Mouse (Mus musculus) right cerebral cortex, postnatal 25 days (tissue): Measurements from ENCODE around the gene Endov.

Experiments used
- DNase-seq: peaks from one replicate; pipeline ENCODE4 v3.0.0; 2022

Gene Endov

DNA sequence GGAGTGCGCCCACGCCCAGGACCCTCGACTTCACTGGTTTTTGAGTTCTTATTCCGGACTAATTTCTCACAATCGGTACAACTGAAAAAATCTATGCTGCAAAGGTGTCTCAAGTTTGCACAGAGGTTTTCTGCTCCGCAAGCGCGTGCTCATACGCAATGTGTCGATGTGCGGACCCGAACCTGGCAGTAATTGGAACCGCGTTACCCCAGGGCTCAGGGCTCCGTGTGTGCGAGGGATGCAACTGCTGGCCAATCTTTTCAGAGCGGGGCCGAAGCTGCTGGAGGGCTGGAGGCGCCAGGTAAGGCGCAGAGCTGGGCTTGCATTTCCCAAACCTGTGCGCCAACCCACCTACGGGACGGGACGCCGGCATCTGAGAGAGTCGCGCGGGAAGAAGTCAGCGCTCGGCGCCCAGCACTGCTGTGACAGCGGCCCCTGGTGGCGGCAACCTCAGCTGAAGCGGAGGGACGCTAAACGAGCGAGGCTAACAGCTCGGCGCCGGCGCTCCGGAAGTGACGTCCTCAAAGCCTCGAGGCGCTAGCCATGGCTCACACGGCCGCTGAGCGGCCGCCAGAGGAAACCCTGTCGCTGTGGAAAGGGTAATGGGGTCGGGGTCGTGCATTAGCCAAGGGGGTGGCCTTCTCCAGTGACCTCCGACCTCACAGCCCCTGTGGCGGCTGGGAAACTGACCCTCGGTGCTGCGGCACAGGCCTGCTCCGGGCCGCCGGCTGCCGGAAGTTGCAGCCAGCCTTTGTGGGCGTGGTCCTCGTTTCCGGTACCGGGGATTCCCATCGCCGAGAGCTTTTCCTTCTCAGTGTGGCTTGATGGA lies at the start of gene Endov:
Endov (plus strand) TSS at position 487 of the 829 bp plus-strand sequence.
- peak; percentile 99 for DNase-seq

DNA sequence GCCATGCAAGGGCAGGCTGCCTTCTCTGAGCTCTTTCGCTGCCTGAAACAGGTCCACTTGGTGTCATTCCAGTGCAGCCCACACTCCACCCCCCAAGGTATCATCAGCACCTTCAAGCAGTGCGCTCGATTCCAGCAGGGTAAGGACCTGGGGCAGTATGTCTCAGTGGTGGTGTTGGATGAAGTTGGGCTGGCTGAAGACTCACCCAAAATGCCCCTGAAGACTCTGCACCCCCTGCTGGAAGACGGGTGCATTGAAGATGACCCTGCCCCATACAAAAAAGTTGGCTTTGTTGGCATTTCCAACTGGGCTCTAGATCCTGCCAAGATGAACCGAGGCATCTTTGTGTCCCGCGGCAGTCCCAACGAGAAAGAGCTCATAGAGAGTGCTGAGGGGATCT lies 48.9 kb upstream of the Endov start:
- no peak for DNase-seq

DNA sequence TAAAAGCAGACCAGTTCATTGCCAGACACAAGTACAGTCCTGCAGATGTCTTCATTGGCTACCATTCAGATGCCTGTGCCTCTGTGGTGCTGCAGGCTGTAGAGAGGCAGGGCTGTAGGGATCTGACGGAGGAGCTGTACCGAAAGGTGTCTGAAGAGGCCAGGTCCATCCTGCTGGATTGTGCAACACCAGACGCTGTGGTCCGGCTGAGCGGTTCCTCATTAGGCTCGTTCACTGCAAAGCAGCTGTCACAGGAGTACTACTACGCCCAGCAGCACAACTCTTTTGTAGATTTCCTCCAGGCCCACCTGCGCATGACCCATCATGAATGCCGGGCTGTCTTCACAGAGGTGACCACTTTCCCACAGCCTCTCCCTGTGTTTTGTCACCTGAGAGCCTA lies 47.7 kb upstream of the Endov start:
- DNase-seq, result no peak

DNA sequence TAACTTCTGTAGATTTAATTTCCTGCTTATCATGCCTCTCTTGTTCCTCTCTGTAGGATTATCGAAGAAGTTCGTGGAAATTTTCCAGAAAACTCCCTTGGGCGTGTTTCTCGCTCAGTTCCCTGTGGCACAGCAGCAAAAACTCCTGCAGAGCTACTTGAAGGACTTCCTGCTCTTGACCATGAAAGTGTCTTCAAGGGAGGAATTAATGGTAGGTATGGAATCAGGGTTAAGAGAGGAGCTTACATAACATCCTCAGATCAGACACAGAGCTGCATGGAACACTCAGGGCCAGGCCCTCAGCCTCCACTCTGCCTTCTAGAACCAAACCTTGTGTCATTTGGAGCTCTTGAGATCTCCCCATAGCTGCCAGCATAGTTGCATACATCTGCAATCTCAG lies 35.0 kb upstream of the Endov start:
- no peak for DNase-seq

DNA sequence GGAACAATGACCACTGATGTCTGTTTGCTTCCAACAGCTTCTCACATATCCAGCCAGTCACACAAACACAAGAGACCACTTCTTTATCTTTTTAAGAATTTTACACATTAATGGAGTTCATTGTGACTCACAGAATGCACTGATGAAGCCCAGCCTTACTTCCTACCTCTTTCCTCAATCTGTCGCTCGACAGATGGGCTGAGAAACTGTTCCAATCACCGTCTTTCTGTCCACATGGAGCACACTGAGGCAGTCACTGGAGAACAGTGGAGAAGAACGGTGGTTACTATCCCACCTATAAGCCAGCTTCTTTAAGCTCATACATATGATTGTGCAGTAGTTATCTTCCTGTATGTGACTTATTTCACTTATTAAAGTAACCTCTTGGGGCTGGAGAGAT lies 13.3 kb upstream of the Endov start:
- no peak for DNase-seq

DNA sequence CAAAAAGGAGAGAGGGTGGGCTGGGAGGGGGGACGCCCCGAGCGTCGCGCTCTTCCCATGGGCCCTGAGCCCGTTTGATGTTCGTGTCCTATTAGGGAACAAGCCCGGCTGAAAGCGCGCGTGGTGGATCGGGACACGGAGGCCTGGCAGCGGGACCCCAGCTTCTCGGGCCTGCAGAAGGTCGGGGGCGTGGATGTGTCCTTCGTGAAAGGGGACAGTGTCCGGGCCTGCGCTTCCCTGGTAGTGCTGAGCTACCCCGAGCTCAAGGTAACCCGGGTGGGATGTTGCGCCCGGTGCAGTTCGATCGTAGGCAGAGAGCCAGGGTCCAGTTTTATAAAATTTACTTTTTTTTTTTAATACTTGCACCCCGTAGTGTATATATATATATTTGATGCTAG lies 542 bp downstream of the Endov start:
- DNase-seq, result no peak

DNA sequence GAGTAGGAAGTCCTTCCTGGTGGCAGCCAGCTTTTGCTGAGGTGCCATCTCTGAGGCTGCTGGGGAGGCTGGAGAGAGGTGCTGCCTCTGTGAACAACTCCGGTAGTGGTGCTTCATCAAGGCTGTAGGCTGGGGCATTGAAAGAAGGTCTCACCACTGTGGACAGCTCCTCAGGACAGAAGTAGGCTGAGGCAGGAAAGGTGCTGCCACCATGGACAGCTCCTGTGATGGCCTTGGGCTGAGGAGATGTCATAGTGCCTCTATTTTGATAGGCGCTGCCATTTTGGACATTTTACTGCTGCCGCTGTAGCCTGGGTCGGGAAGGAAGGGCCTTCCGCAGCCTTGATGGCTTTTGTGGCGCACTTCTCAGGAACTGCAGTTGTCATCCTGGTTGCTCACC lies 1.7 kb downstream of the Endov start:
- no peak for DNase-seq

DNA sequence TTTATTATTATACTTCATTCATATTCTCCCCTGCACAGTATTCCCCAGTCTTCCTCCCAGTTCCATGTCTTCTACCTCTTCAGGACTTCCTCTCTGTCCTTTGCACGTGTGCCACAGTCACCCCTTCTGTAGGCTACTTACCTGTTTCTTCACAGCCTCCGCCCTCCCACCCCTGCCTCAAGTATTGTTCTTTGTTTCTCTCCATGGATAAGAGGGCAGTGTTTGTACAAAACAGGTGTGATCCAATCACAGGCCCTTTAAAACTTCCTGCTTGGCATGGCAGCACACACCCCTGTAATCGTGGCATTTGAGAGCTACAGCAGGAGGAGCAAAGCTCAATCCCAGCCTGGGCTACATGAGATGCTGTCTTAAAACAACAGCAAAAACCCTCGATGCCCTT lies 2.4 kb downstream of the Endov start:
- DNase-seq, result no peak

DNA sequence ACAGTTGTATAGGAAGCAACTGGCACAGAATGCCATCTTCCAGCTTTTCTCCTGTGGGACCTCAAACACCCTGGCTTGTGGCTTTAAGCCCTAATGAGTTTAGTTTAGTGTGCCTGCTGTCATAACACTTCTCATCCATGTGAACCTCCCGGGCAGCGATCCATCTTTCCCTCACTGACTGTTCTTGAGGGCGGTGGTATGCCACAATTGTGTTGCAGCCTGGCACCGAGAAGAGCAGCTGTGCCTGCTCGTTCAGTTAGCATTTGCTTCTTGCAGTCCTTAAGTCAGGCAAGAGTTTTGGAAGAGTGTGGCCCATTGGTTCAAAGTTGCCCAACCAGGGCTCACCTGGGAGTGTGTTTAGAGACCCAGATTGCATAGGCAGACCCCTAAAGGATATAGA lies 5.0 kb downstream of the Endov start:
- no peak for DNase-seq

DNA sequence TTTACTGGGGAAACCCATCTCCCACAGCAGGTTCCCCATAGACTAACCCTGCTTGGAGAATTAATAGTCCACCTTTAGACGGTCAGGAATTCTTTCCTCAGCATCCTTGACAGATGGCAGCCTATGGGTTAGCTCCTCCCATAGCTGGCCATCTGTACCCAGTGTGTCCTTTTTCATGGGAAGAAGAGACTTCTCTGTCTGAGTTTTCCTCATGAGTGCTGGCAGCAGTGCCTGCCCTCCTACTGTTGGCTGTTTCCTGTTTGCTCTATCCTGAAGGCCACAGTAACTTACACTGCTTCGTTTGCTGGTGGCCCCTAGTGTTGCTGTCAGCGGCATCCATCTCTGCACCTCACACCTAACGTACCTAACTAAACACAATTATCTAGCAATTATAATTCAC lies 6.3 kb downstream of the Endov start:
- DNase-seq, result no peak

DNA sequence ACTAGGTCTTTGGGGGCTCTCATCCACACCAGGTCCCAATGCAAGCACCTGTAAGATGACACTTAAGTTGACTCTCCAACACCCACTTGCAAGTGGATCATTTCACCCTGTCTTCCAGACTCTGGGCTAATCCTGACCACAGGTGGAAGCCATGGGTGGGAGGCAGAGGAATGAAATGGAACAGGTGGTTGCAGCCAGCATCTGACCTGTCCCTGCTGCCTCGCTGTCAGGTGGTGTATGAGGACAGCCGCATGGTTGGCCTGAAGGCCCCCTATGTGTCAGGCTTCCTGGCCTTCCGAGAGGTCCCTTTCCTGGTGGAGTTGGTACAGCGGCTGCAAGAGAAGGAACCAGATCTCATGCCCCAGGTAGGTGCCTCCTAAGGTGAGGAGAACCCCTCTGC lies 8.2 kb downstream of the Endov start:
- no peak for DNase-seq

DNA sequence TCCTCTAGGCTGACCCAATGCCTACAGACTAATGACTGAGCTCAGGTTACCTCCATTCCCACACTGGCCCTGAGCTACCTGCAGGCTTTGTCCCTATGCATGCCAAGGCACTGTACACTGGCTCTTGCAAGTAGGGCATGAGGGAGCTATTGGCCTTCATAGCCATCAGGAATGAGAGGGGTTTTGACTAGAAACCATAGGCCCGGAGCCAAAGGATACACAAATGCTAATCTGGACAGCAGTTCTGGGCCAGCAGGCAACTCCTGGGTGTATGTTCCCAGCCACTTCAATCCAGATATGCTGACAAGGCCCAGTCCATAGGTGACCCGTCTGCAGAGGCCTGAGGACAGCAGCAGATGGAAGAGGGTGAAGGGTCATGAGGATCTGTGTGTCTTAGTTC lies 8.9 kb downstream of the Endov start:
- no peak for DNase-seq

DNA sequence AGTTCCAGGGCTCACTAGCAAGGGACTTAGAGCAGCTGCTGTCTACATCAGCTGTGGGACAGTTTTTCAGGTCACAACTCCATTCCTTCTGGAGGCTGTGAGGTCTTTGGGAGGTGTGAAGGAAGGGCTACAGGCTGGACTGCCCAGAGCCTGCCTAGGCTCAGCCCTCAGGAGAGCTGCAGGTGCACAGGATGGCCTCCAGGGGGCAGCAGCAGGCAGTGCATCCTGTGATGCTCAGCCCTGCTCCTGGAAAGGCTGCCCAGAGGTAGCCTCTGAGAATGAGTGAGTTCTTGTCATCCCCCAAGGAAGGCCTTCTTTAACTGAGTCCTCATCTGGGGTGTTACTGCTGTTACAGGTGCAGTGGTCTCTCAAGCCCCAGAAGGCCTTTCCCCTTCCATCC lies 12.5 kb downstream of the Endov start:
- DNase-seq, result peak; percentile 74

DNA sequence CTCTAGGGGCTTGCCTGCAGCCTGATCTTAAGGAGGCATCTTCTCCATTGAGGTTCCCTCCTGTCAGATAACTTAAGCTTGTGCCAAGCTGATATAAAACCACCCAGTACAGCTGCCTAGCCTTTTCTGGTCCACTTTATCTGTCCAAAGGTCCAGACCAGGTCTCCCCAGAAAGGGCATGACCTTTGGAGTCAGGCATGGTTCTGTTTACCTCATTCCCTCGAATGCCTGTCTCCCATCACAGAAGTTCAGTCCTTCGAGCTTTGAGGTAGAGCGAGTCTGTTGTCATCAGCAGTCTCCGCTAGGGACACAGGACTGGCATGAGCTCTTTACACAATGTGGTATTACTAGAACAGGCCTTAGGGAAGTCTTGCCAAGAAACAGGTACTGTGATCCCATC lies 15.2 kb downstream of the Endov start:
- no peak for DNase-seq

DNA sequence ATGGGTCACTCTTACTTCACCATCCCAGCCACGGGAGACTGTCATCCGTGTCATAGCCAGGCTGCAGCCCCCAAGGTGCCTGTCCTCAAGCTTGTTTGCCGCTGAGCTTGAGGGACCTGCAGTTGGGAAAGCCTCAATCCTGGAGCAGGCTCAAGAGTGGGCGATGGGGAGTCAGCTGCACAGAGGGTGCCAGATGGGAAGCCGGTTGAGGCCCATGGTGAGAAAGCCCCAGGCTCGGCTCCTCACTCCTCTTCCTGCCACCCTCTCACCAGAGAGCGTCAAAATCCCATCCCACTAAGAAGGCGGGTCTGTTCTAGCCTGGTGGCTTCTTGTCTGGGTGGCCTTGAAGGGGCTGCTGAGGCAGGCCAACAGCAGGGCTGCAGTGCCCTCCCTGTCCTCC lies 16.6 kb downstream of the Endov start:
- DNase-seq, result peak; percentile 66

DNA sequence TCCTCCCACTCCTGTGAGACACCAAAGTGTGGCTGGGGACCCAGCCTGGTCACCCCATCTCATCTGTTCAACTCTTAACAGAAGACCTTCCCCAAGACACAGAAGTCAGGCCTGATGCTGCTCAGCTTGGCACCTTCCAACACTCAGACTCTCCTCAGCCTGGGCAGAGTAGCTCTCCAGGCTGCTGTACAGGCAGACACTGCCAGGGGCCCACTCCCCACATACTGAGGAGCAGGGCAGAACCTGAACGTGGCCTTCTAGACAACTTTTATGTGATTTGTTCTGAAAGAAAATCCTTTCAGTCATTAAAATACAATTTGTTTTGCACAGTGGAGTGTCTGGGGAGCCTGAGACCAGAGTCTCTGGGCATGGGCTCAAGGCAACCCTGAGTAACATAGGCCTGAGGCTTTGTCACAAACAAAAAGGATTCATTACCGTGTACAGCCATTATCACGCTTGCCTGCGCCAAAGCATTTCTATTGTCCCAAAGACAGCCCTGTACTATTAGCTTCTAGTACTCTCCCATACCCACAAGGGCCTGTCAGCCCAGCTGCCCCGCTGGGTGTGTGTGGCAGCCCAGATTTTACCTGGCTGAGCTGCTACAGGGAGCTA lies 18.1 kb downstream of the Endov start:
- DNase-seq, result no peak

DNA sequence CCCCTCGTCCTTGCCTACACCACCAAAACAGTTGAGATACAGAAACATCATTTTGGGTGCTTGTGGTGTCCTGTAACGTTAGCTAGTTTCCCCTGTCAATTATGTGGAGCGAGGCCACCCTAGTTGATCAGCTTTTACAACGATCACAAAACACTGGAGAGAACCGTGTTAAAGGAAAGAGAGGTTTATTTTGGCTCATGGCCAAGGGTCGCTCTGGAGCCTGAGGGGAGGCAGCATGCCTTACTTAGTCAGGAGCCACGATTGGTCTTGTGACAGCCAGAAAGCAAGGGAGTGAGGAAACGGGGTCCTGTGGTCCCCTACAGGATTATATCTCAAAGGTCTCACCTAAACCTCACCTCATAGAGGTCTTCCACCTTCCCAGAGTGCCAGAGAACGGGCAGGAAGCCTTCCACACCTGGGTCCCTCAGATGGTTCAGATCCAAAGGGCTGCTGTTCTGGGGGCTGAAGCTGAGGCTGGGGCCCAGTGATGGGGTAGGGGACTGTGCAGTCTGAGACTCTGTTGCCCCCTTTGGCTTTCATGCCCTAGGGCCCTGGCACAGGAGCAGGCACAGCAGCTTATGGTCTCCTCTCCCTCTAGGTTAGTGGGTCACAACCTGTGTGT lies 22.0 kb downstream of the Endov start:
- no peak for DNase-seq

DNA sequence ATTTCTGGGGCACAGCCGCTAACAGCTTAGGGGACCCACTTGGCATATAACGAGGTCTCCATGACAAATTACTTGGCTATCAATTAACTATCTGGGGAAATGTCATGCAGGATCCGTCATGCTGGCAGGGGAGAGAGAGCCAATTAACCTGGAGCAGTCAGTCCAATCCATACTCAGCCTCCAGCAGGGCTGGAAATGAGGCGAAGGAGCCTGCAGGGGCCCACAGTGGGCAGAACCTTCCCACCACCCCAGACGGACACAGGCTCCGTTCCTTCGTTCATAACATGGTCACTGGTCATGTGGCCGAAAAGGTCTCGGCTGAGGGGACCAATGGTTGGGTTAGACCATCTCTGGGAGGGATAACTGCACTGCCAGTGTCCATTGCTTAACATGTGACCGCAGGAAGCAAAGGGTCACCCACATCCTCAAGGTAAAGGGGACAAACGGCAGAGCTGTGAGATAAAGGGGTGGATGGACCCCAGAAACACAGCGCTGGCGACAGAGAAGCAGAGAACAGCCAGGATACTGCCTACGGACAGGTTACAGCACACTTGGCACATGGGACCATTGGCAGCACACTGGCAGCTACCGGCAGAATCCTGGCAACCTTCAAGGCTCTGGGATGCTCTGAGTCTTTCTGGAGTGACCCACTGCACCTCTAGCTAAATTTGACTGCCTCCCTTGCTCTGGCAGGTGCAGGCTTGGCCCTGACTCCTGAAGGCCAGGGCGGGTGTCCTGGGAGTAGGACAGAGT lies 23.1 kb downstream of the Endov start:
- DNase-seq, result no peak

DNA sequence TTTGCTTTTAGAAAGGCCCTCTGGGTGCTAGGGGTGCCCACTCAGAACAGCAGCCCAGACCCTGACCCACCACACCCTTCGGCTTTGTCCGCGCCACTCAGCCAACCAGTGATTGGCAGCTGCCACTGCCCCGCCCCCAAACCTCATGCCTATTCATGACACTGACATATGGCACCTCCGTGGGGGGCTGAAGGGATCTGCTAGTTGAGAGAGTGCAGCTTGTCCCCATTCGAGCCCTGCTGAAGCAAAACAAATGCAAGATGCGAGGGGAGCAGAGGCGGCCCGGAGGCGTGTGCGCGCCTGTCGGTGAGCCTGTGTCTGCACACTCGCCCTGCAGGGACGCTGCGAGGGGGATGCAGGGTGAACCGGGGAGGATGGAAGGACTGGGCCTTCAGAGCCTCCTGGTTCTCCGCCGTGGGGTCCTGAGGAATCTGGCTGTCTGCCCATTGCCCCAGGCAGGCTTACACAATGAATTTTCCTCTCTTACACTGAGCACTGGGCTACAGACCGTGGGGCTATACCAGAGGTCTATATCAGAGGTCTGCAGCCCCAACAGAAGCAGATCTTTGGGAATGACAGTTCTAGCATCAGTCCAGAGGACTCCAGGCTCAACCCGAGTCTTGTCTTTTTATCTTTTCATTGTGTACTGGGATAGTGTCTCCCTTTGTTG lies 24.0 kb downstream of the Endov start:
- DNase-seq, result peak; percentile 69

DNA sequence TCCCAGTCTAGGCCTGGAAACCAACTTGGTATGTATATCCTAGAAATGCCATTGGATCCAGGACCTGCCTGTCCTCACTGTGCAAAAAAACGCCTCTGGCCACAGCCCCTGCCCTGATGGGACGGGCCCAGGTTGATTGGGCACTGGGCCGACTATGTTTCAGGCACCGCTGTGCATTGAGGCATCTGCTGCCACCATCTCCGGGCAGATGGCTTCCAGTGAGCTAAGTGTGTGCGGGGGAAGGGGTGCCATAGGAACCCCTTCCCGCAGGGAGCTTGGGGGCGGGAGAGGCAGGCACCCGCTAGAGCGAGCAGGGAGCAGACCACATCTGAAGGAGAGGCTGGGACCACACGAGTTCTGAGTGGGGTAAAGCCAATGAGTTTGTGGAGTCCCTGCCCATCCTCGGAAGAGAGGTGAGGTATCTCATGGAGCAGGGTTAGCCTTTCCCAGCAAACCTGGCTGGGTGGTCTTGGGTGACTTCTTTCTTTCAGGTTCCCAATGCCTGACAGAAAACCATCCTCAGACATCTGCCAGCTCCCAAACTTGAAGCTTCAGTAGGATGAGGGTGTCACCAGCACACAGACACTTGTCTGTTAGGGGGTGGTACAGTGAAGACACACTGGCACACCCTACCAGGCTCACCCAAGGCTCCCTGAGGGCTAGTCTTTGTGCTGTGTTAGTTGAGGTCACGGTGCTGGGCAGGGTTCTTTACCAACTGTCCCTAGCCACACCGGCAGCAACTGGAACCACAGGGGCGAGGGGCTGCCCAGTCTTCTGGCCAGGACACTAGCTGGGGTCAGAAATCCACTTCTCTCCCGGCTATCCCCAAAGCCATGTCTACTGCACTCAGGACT lies 24.9 kb downstream of the Endov start:
- DNase-seq, result peak; percentile 82

DNA sequence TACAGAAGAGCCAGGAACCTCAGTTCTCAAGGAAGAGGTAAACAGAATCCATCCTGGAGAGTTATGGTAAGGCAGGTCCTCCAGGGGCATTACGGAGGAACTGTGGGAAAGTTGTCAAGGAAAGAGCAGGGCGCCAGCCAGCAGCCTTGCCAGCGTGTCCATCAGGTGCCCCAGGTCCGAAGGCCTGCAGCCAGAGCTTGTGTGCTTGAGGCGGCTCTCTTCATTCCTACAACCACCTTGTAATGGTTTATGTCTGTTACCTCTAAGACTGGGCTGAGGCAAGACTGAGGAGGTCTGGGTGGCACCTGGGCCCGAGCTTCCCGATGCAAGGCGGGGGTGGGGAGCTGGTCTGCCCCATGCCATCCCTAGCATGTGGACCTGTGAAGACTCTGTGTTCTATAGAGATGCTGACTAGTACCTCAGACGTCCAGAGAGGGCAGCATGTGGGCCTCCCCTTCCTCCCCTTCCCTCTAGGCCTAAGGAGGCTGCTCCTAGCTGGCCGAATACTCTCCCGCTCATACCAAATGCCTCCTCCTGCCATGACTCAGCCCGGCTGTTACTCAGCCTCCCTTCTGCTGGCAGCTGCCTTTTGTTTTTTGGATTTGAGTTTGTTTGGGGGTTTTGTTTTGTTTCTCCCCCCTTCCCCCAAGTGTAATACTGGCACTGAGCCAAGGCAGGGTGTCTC lies 25.7 kb downstream of the Endov start:
- DNase-seq, result peak; percentile 61
